Mouse (Mus musculus) heart, adult 2 months (tissue): ENCODE measurements around the gene Soga3. TPM values are rescaled to one million over a fixed set of nuclear protein-coding genes. Genes with fewer than 3 reads are reported as not detected.

ENCODE experiments used
- DNase-seq, 2 experiments: peaks; one replicate each; pipeline ENCODE4 v3.0.0; 2021
- H3K27ac ChIP-seq: fragments of 200-600 bp; 2 replicates; pipeline ENCODE4 v1.8.1; 2022
- H3K27me3 ChIP-seq: fragments of 200-500 bp; 2 replicates; pipeline ENCODE4 v1.6.1; 2012; ENCODE audit warnings: mild to moderate bottlenecking, low read length, inconsistent platforms, mixed read lengths; ENCODE audit not compliant: control insufficient read depth, insufficient read depth
- H3K36me3 ChIP-seq: fragments of 200-500 bp; 2 replicates; pipeline ENCODE4 v1.6.1; 2012; ENCODE audit warnings: low read length, inconsistent platforms; ENCODE audit not compliant: control insufficient read depth, insufficient read depth
- H3K4me1 ChIP-seq: fragments of 200-500 bp; 2 replicates; pipeline ENCODE4 v1.6.1; 2011; ENCODE audit warnings: low read length; ENCODE audit not compliant: control insufficient read depth, insufficient read depth
- H3K4me3 ChIP-seq: fragments of 200-600 bp; 2 replicates; pipeline ENCODE4 v1.8.1; 2022
- H3K79me2 ChIP-seq: fragments of 200-500 bp; replicated peaks from 2 replicates; pipeline ENCODE4 v1.6.1; 2012; ENCODE audit warnings: mild to moderate bottlenecking, inconsistent platforms, low read length, moderate library complexity, mixed read lengths; ENCODE audit not compliant: control insufficient read depth, insufficient read depth
- H3K9ac ChIP-seq: fragments of 200-500 bp; 2 replicates; pipeline ENCODE4 v1.6.1; 2012; ENCODE audit warnings: low read depth, mild to moderate bottlenecking, control low read depth, inconsistent platforms, low read length, mixed read lengths
- CTCF ChIP-seq: fragments of 200-600 bp; IDR thresholded peaks from 2 replicates; pipeline ENCODE4 v1.8.1; 2022; ENCODE audit warnings: antibody characterized with exemption, mild to moderate bottlenecking, moderate library complexity
- EP300 ChIP-seq: fragments of 200-500 bp; IDR thresholded peaks from 2 replicates; pipeline ENCODE4 v1.6.1; 2011; ENCODE audit warnings: low read depth, low read length, control low read depth; ENCODE audit not compliant: insufficient read depth
- POLR2A ChIP-seq: fragments of 200-500 bp; IDR thresholded peaks from 2 replicates; pipeline ENCODE4 v1.6.1; 2011; ENCODE audit warnings: mild to moderate bottlenecking, low read depth, low read length, control low read depth; ENCODE audit not compliant: insufficient read depth
- WGBS: fragments of 180-500 bp; shearing (Covaris S2); methylation state at CpG from one replicate; pipeline ENCODE4 v1.1.7; 2018; 5-methylcytosine and 5-hydroxymethylcytosine counted together
- intact Hi-C: fragments of 180-260 bp; cut with DNase I; formaldehyde crosslinking; loops from one replicate; pipeline ENCODE4 v1.15.1; 2025
- long read RNA-seq: library from polyadenylated mRNA; stranded (forward); transcript quantifications from one replicate; pipeline ENCODE4 v2.0.0, GENCODE M21; 2021
- polyA plus RNA-seq: library from polyadenylated mRNA; depleted of rRNA; stranded (reverse); fragments of >200 nt; gene quantifications from 2 replicates; pipeline ENCODE4 v1.2.3, GENCODE M21; 2012; rRNA removed
- total RNA-seq, 2 experiments: library from RNA; stranded (reverse); gene quantifications; 2 replicates each; pipeline ENCODE4 v1.2.3; 2021

Gene Soga3
- total RNA-seq (not detected), polyA plus RNA-seq (0.06 TPM in 1 of 2 replicates, not detected in the other)
- long read RNA-seq = 0 reads

DNA sequence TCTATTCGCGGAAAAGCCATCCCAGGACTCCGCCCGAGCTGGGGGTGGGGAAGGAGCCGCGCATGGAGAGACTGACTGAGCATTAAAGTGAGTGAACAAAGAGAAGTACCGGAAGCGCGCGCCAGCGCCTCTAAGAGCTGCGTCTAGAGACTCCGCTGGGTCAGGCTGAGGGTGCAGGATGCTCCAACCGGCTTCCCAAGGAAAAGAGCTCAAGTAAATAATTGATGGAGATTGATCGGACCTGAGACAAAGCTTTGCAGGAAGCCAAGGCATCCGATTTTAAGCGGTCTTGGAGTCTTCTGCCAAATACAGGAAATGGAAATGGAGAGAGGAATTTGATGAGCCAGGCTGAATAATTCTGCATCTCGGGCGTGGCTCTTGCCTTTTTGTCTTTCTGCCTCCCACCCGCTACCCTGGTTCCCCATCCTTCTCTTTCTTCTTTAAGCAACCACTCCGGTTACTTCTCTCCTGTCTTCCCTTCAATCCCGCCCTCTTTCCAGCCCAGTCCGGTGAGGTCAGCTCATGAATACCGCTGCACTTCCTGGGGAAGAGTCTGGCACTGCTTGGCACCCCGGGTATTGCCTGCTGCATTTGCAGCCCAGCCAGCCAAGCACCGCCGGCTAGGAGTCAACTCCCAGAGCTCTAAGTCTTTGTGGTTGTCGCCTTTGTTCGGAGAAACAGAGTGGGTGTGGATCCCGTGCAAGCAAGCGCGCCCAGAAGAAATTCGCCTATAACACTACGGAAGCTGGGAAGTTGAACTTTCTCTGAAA, at the start of gene Soga3:
Gene Soga3 (plus strand): TSS at position 274 of the 770 bp plus-strand sequence.
- H3K36me3 ChIP-seq = no peaks in the 10 kb centered on the region
- no peak within 1 kb of the TSS for H3K9ac ChIP-seq
- peaks cover 4% of the 10 kb centered on the region for H3K27me3 ChIP-seq
- H3K27ac ChIP-seq = no peak within 1 kb of the TSS
- intact Hi-C loops = no loop called here
- DNase-seq = no peak
- no peak within 1 kb of the TSS for H3K4me3 ChIP-seq
- 1% methylated on average over 34 of the region's 34 CpGs for WGBS
- H3K4me1 ChIP-seq = no peaks in the 10 kb centered on the region
- TF ChIP-seq EP300 = no peak
- no peak for TF ChIP-seq POLR2A
- no peak for TF ChIP-seq CTCF
- H3K79me2 ChIP-seq = no peaks in the 10 kb centered on the region

DNA sequence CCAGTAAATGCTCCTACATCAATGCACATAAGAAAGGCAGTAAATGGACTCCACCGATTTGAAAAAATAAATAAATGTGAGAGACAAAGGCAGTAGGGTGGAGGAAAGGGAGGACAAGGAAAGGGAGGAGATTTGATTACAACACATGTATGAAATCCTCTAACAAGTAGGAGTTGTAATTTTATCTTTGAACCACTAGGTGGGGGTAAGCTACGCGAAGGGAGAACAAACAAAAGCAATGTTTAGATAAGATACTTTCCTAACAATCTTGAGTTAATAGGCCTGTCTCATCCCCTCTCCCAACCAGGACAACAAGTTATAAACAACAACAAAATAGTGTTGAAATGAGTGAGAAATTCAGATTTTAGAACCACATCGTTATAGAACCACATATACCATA, 36.7 kb upstream of the Soga3 start:
- Histone ChIP-seq H3K36me3 (no peaks in the 10 kb centered on the region), H3K9ac (no peak overlapping the region), H3K27me3 (no peaks in the 10 kb centered on the region), H3K27ac (no peak overlapping the region), H3K79me2 (no peaks in the 10 kb centered on the region), H3K4me1 (no peaks in the 10 kb centered on the region), H3K4me3 (no peak overlapping the region)
- TF ChIP-seq POLR2A = no peak
- TF ChIP-seq EP300 = no peak
- peak; percentile 73 for TF ChIP-seq CTCF
- no peak for DNase-seq
- intact Hi-C loops = no loop called here
- 5% methylated on average over 4 of the region's 4 CpGs for WGBS

DNA sequence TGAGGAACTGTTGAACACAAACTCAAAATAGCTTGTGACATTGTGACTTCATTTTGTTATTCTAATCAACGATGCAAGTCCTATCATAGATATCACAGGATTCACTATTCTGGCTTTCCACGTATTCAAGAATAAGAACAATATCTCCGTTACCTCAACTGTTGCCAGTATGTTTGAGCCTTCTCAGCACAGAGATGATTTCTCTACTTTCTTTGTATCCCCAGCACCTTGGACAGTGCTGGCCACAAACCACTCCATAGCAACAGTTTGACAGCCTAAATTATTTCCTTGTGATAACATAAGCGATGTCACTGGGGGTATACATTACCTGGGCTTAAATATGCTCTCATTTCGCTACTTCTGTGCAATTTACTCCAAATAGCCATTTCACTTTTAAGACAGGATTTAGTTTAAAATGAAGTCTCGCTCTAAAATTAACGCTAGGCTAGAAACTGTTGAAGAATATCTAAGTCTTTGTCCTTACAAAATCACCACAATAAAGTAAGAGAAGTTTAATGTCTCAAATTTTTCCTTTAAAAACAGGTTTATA, 1.0 kb upstream of the Soga3 start:
- intact Hi-C loops = no loop called here
- Histone ChIP-seq H3K27ac (no peak overlapping the region), H3K27me3 (peaks cover 4% of the 10 kb centered on the region), H3K4me3 (no peak overlapping the region), H3K79me2 (no peaks in the 10 kb centered on the region), H3K9ac (no peak overlapping the region), H3K4me1 (no peaks in the 10 kb centered on the region), H3K36me3 (no peaks in the 10 kb centered on the region)
- no peak for DNase-seq
- 22% methylated on average over 7 of the region's 7 CpGs for WGBS
- TF ChIP-seq POLR2A = no peak

DNA sequence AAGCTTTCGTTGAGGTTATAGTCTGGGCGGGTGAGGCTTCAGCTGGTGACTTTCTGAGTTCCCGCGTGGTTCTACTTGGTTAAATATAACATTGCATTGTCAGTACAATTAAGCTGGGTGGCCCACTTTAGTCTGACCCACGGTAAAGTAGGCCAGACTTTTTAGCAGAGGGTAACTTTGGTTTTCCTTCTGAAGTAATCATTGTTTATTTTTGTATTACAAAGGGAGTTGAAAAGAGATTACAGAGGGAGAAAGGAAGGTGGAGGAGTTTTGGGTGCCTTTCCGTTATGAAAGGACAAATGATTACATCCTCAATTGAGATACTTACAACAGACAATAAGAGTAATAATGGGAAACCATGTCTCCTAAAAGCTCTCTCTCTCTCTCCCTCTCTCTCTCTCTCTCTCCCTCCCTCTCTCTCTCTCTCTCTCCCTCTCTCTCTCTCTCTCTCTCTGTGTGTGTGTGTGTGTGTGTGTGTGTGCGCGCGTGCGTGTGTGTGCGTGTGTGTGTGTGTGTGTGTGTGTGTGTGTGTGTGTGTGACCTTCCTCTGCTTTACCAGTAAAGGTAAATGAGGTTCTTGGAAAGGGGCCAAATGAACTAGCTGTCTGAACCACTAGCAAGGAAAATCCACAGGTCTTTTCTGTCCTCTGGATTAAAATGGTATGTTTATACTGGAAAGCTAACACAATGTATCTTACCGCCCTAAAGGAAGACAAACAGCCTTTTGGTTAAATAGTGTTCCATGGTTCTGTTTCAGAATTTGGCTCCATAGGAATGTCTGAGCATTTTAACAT, 1.2 kb downstream of the Soga3 start:
- Histone ChIP-seq H3K27ac (no peak overlapping the region), H3K9ac (no peak overlapping the region), H3K27me3 (peaks cover 4% of the 10 kb centered on the region), H3K4me1 (no peaks in the 10 kb centered on the region), H3K4me3 (no peak overlapping the region), H3K79me2 (no peaks in the 10 kb centered on the region), H3K36me3 (no peaks in the 10 kb centered on the region)
- no peak for DNase-seq
- 13% methylated on average over 7 of the region's 12 CpGs for WGBS
- TF ChIP-seq CTCF (no peak), POLR2A (no peak), EP300 (no peak)
- intact Hi-C loops = no loop called here

DNA sequence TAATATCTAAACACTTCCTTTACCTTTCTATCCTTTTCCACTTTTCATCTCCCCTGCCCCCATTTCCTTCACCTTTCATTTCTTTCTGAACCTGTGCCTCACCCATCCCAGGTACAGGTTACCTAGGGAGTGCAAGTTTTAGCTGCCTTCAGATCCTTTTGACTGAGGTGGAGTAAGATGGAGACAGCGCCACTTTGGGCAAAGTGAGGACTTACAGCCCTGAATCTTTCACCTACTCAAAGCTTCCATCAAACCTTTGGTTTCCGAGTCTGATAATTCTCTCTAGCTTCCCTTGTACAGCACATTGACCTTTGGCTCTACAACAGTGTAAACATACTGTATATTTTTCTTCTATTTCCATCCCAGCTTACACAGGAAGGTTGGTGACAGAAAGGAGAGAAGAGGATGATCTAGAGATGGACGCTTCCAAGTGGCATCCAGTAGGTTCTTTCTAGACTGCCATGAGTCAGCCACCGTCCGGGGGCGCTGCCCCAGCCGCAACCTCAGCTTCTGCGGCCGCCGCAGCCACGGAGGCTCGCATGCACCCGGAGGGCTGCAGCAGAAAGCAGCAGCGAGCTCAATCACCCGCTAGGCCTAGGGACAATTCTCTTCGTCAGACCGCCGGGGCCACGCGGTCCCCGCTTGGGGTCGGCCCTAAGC, 2.7 kb downstream of the Soga3 start:
- no peaks in the 10 kb centered on the region for H3K4me1 ChIP-seq
- TF ChIP-seq POLR2A (no peak), CTCF (no peak), EP300 (no peak)
- no peak overlapping the region for H3K27ac ChIP-seq
- no peaks in the 10 kb centered on the region for H3K79me2 ChIP-seq
- intact Hi-C loops = no loop called here
- no peak overlapping the region for H3K9ac ChIP-seq
- peaks cover 4% of the 10 kb centered on the region for H3K27me3 ChIP-seq
- WGBS = 2% methylated on average over 22 of the region's 22 CpGs
- H3K4me3 ChIP-seq = no peak overlapping the region; the same call in 1 of the 2 replicates
- DNase-seq = no peak
- H3K36me3 ChIP-seq = no peaks in the 10 kb centered on the region
